Mouse (Mus musculus) adrenal gland, postnatal 4 days (tissue): ENCODE results near the gene Adrm1. TPM values are rescaled to one million over a fixed set of nuclear protein-coding genes. Genes with fewer than 3 reads are reported as not detected.
A peak's percentile ranks its signal among the peaks of the same experiment; 100 is the strongest.
"Not testable (repeated sequence)": the region's sequence is repeated elsewhere in the genome, so short reads cannot be mapped to it uniquely, and the experiment has no call there.

Experiments used
- DNase-seq, 2 experiments: peaks; one replicate each; pipeline ENCODE4 v3.0.0; 2021 to 2022; ENCODE audit warnings: low spot score in 2 of 2, mixed read lengths in 2 of 2
- long read RNA-seq, 2 experiments: library from polyadenylated mRNA; stranded (forward); transcript quantifications; one replicate each; pipeline ENCODE4 v2.0.0; 2021
- total RNA-seq, 2 experiments: library from RNA; stranded (reverse); gene quantifications; 2 replicates each; pipeline ENCODE4 v1.2.3; 2021

The Adrm1 gene
- total RNA-seq, result 100 to 1,000 TPM; 128 to 136 TPM
- long read RNA-seq, experiment 1, transcript Adrm1-201 (10 exons, 1,535 nt), result major isoform, 142 of 187 reads
- long read RNA-seq, experiment 1, partial matches to known transcripts, result 12 of 187 reads
- long read RNA-seq, experiment 1, other reads (novel, unspliced or antisense), result 32 of 187 reads
- long read RNA-seq, experiment 2, full-length matches to known transcripts, result 217 of 290 reads
- long read RNA-seq, experiment 2, partial matches to known transcripts, result 28 of 290 reads
- long read RNA-seq, experiment 2, other reads (novel, unspliced or antisense), result 45 of 290 reads

GRCm38 (mm10) chr2:180170806-180171521 is at the start of gene Adrm1:
TSS of gene Adrm1 (plus strand) at chr2:180171485.
- peak; percentile 94 to 96 for DNase-seq

GRCm38 (mm10) chr2:180124192-180124591 is 47.1 kb upstream of the Adrm1 start:
- DNase-seq, result no peak

GRCm38 (mm10) chr2:180126195-180126594 is 45.1 kb upstream of the Adrm1 start:
- DNase-seq, result no peak

- DNase-seq, result no peak
Measured at GRCm38 (mm10) chr2:180127675-180128074, 43.6 kb upstream of the Adrm1 start.

GRCm38 (mm10) chr2:180133231-180133630 is 38.1 kb upstream of the Adrm1 start:
- no peak for DNase-seq

- DNase-seq, result no peak
Measured at GRCm38 (mm10) chr2:180133911-180134310, 37.4 kb upstream of the Adrm1 start.

DNA sequence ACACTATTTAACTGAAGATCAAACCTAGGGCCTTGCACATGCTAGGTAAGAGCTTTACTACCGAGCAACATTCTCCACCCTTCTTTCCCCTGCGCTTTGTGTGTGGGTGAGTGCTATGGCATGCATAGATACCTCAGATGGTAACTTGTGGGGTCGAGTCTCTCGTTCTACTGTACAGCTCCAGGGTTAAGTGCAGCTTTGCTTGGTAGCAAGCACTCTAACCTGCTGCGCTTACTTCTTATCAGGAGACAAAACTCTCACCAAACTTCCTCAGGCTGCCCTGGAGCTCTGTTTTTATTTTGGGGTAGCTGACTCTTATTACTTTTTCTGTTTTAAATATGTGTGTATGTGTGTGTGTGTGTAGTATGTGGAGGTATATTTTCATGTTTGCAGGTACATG is 35.9 kb upstream of the Adrm1 start:
- DNase-seq, result no peak

- DNase-seq, result no peak
Measured at GRCm38 (mm10) chr2:180146091-180146490, 25.2 kb upstream of the Adrm1 start.

- no peak for DNase-seq
Measured at GRCm38 (mm10) chr2:180147379-180147778, 23.9 kb upstream of the Adrm1 start.

GRCm38 (mm10) chr2:180148551-180148950 is 22.7 kb upstream of the Adrm1 start:
- no peak for DNase-seq

DNA sequence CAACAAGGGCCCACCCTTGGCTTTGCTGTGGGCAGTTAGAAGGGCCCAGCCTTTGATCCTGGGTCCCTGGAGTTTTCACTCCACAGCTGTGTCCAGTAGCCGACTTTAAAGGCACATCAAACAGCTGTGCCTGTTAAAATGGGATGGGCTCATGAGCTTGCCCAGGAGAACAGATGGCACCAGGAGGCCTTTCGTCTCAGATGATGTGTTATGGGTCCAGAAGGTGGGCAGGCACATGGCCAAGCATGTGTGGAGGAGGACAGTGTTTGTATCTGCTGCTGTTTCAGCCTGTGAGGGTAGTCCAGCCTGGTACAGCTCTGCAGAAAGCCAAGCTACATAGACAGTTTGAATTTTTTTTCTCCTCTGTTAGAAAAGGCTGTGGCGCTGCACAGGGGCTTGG is 16.5 kb upstream of the Adrm1 start:
- no peak for DNase-seq

- no peak for DNase-seq
Measured at GRCm38 (mm10) chr2:180158627-180159026, 12.7 kb upstream of the Adrm1 start.

DNA sequence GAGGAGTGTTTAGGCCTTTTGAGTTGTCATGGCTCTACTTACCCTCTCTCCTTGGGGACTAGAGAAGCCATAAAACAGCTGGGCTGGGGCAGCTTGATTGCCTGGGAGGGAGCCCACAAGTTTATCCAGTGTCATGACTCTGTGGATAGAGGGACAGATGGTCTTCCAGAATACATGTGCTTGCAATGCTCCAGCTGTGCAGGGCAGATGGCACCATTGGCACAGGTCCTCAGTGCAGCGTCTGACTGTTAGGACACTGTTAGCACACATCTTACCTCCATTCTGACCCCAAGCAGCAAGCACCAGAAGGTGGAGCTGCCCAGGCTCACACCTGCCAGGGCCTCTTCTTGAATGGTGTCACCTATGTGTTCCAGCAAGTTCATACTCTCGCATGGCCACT is 5.4 kb upstream of the Adrm1 start:
- no peak for DNase-seq

- DNase-seq, result no peak
Measured at GRCm38 (mm10) chr2:180166869-180167268, 4.4 kb upstream of the Adrm1 start.

GRCm38 (mm10) chr2:180170151-180170805 is 1.0 kb upstream of the Adrm1 start:
- DNase-seq, result no peak

- DNase-seq, result peak in 1 of 2 experiments; percentile 25
Measured at GRCm38 (mm10) chr2:180171522-180172070, 311 bp downstream of the Adrm1 start.

DNA sequence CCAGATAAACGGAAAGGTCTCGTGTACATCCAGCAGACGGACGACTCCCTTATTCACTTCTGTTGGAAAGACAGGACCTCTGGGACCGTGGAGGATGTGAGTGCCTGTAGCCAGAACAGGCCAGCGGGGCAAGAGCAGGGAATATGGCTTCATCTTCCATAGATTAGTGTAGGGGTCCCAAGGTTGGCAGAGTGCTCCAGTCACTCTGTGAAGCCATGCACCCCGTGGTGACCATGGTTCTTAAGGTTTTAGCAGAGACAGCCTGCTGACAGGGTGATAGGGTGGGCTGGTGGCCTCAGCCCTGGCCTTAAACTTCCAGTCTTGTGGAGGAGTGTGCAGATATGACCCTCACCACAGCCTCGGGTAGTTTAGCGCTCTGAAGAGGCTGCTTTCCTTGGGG is 867 bp downstream of the Adrm1 start:
- no peak for DNase-seq

GRCm38 (mm10) chr2:180173163-180173562 is 1.9 kb downstream of the Adrm1 start:
- DNase-seq, result no peak

DNA sequence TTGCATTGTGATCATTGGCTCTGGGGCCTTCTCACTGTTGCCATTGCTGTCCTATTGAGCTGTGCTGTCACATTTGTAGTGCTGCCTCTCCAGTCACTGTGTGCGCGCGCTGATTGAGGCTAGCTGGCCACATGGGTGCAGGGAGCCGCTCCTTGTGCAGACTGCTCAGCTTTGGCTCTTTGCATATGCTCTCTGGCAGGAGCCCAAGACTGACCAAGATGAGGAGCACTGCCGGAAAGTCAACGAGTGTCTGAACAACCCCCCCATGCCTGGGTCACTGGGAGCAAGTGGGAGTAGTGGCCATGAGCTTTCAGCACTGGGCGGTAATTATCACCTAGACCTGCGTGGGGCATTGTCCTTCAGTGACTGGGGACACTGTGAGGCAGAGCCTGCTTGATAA is 2.4 kb downstream of the Adrm1 start:
- not testable (repeated sequence) for DNase-seq

DNA sequence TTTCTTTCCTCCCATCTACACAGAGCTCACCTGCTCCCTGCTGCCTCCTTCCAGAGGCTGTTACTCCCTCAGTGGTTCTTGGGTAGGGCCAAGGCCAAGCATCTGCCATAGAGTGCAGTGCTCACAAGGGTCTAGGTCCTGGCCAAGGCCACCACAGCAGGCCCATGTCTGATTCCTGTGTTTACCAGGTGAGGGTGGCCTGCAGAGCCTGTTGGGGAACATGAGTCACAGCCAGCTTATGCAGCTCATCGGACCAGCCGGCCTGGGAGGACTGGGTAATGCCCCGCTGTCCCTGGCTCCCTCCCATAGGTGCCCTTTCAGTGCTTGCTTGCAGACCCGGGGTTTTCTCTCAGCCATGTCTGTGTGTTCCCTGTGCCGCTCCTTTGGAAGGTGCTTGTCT is 2.8 kb downstream of the Adrm1 start:
- DNase-seq, result no peak

DNA sequence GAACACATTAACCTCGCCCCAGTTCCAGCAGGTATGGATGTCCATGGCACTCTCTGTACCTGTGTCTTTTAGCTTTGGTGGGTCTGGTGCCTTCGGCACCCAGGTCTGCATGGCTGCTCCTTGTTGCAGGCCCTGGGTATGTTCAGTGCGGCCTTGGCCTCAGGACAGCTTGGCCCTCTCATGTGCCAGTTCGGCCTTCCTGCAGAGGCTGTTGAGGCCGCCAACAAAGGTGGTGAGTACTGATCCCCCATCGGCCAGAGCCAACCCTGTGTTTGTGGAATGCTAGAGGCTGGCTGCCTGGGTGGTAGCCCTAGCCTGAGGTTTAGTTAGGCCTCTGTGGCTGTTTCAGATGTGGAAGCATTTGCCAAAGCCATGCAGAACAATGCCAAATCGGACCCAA is 4.4 kb downstream of the Adrm1 start:
- no peak for DNase-seq

DNA sequence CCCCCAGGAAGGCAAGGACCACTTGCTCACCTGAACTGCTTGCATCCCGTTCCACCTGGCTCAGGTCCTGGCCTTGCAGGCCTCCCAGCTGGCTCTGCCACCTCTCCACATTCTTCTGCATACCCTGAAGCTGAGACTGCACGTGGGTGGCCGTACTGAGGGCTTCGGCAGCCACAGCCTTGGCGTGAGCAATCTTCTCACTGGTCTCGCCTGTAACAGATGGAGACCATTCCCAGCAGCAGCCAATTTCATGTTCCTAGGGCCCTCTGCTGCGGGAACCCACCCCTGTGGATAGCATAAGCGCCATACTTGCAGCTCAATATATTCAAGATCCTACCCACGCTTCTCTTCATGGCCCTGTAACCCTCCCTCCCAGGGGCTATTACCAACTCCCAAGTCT is 10.3 kb downstream of the Adrm1 start:
- no peak for DNase-seq
